Mouse (Mus musculus) heart, postnatal 36 days (tissue): Measurements from ENCODE around the gene Sorbs1. TPM values are rescaled to one million over a fixed set of nuclear protein-coding genes. Genes with fewer than 3 reads are reported as not detected.
A peak's percentile ranks its signal among the peaks of the same experiment; 100 is the strongest.
"Not testable (repeated sequence)": the region's sequence is repeated elsewhere in the genome, so short reads cannot be mapped to it uniquely, and the experiment has no call there.

Experiments used
- DNase-seq, 2 experiments: peaks; one replicate each; pipeline ENCODE4 v3.0.0; 2021 to 2022
- intact Hi-C: fragments of 180-260 bp; cut with DNase I; formaldehyde crosslinking; loops from one replicate; pipeline ENCODE4 v1.15.1; 2025
- total RNA-seq, 2 experiments: library from RNA; stranded (reverse); gene quantifications; 2 replicates each; pipeline ENCODE4 v1.2.3; 2021

Gene Sorbs1
- 100 to 1,000 TPM; 766 to 844 TPM for total RNA-seq

GRCm38 (mm10) chr19:40513632-40514078, at the start of gene Sorbs1:
Gene Sorbs1, minus strand, starts transcription at chr19:40513779.
- DNase-seq = peak; percentile 95
- intact Hi-C loops = loop anchor here (2.0 to 5.0 kb wide), 4 partner anchors 17 to 123 kb away; no protein-coding TSS in a partner anchor

- DNase-seq, intact Hi-C loops: not testable (repeated sequence)
These were observed 47.9 kb upstream of the Sorbs1 start for GRCm38 (mm10) chr19:40561521-40561920.

DNA sequence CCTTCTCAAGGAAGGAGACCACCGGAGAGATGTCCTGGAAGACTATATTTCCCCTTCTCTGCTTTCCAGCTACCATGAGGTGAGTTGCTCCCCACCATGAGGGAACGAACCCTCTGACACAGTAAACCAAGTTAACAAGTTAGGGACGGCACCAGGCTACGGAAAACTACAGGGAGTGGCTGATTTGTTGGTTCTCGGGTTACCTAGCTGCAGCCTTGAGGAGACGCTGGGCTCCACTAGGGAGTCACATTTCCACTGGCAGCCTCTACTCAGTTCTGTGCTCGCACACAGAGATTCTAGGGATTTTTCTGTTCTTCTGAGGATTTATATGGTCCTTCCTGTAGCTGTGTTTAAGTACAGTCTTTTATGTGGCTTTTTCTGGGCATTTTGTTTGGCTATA, 42.5 kb upstream of the Sorbs1 start:
- no peak for DNase-seq
- intact Hi-C loops = no loop called here

- DNase-seq = no peak
- intact Hi-C loops = no loop called here
These were observed 41.6 kb upstream of the Sorbs1 start for GRCm38 (mm10) chr19:40555136-40555535.

GRCm38 (mm10) chr19:40554343-40554742, 40.8 kb upstream of the Sorbs1 start:
- intact Hi-C loops = no loop called here
- DNase-seq = no peak

- DNase-seq = no peak
- intact Hi-C loops = no loop called here
These were observed 40.3 kb upstream of the Sorbs1 start for GRCm38 (mm10) chr19:40553849-40554248.

DNA sequence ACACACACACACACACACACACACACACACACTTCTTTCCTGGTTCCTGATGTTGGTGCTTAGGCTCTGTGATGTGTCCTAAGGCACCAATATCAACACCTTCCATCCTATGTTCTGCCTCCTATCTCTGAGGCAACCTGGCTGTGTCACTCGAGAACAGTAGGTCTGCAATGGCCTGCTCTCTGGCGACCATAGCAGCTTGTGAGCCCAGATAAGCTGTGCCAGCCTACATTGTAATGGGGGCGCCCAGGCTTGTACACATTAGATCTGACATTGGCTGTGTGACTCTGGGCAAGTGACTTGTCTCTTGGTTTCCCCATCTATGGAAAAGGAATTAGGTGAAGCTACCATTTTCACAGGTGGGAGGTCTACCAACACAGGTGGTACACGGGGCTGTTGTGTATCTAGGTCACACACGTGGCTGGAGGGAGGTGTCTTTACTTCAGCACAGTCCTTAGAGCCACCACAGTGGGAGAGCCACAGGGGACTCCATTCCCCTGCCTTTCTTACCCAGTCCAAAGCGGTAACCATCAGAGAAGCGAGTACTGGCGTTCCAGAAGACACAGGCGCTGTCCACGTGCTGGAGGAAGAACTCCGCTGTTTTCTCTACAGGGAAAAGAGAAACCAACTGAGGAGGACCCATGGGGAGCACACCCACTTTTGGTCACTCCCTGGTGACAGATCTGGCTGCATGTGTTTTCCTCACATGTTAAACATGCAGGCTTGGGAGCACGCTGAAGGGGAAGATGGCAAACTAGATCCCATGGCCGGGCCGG, 39.6 kb upstream of the Sorbs1 start:
- DNase-seq = no peak
- intact Hi-C loops = no loop called here

GRCm38 (mm10) chr19:40549516-40550135, 36.0 kb upstream of the Sorbs1 start:
- intact Hi-C loops = loop anchor here (10.0 kb wide), 1 partner anchor 315 kb away; no protein-coding TSS in a partner anchor
- DNase-seq = no peak

DNA sequence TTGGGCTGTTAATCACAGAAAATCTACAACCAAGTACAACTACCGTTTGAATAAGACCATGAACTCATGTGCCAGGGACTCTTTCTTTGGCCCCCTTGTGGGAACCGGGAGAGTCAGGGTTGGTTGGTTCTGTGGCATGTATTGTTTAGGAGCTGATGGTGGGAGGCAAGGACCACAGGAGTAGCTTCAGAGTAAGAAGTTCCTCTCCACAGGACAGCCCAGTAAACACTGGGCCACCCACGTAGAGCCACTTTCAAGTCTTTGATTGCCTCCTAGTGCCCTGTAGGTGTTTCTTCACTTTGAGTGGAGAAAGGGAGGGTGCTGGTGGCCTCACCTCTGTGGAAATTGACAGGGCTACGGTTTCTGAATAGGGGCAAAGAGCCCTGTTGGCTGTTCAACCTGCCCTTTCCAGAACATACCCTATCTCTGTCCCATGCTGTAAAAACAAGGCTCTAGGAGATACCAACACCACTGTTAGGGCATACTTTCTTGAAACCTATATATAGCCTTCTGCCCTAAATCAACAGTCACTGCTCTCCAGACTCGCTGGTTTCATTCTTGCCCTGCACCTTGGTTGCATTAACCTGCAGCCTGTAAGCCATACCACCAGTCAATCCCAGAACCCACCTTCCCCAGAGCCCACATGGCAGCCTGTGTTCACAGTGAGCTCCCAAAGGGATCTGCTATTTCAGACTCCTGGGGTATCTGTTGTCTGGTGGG, 35.4 kb upstream of the Sorbs1 start:
- intact Hi-C loops = loop anchor here (10.0 kb wide), 1 partner anchor 314 kb away; no protein-coding TSS in a partner anchor
- DNase-seq = no peak

GRCm38 (mm10) chr19:40548386-40548785, 34.8 kb upstream of the Sorbs1 start:
- DNase-seq = no peak
- intact Hi-C loops = loop anchor here (10.0 kb wide), 1 partner anchor 314 kb away; no protein-coding TSS in a partner anchor

- intact Hi-C loops = loop anchor here (1.0 to 10.0 kb wide), 4 partner anchors 34 to 310 kb away; no protein-coding TSS in a partner anchor
- peak; percentile 61 to 69 for DNase-seq
These were observed 31.3 kb upstream of the Sorbs1 start for GRCm38 (mm10) chr19:40544856-40545255.

- intact Hi-C loops = loop anchor here (10.0 kb wide), 1 partner anchor 308 kb away; no protein-coding TSS in a partner anchor
- no peak for DNase-seq
These were observed 29.2 kb upstream of the Sorbs1 start for GRCm38 (mm10) chr19:40542776-40543175.

DNA sequence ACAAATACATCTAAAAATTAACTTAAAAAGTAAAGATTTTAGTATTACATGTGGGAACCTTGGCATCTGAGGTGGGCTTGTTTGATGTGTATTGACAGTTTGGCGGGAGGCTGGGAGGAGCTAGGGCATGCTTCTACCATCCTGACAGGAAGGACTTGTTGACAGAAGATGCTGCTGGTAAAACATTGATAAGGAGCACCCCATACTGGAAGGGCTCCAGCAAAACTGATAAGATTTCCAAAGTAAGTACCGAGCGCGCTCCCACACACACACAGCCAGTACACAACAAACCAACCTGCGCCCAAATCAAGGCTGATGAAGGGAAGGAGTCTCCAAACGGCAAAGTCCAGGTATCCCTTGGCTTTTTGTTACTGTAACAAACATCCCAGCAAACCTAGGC, 22.9 kb upstream of the Sorbs1 start:
- intact Hi-C loops = no loop called here
- no peak for DNase-seq

GRCm38 (mm10) chr19:40532525-40532924, 18.9 kb upstream of the Sorbs1 start:
- intact Hi-C loops = no loop called here

DNA sequence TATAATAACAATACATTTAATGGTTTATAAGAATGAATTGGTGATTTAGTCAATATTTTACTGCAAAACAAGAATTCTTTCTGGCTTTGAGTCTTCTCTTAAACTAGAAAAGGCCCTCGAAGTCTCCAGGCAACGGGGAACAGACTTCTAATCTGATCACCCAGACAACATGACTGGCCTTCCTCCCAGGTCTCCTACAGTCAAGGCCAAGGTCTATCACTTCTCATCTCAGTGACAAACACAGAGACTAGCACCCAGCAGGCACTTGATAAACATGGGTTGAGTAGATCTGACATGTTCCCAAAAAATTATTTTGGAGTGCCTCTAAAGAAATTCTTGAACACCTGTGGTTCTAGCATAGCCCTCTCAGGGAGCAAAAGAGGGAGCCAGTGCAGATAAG, 16.7 kb upstream of the Sorbs1 start:
- intact Hi-C loops = no loop called here
- no peak for DNase-seq

More at GRCm38 (mm10) chr19:40532525-40532924, 18.9 kb upstream of the Sorbs1 start:
- DNase-seq = no peak

GRCm38 (mm10) chr19:40528254-40528653, 14.7 kb upstream of the Sorbs1 start:
- intact Hi-C loops = no loop called here

GRCm38 (mm10) chr19:40526367-40527014, 12.9 kb upstream of the Sorbs1 start:
- DNase-seq = no peak
- intact Hi-C loops = no loop called here

More at GRCm38 (mm10) chr19:40528254-40528653, 14.7 kb upstream of the Sorbs1 start:
- no peak for DNase-seq

DNA sequence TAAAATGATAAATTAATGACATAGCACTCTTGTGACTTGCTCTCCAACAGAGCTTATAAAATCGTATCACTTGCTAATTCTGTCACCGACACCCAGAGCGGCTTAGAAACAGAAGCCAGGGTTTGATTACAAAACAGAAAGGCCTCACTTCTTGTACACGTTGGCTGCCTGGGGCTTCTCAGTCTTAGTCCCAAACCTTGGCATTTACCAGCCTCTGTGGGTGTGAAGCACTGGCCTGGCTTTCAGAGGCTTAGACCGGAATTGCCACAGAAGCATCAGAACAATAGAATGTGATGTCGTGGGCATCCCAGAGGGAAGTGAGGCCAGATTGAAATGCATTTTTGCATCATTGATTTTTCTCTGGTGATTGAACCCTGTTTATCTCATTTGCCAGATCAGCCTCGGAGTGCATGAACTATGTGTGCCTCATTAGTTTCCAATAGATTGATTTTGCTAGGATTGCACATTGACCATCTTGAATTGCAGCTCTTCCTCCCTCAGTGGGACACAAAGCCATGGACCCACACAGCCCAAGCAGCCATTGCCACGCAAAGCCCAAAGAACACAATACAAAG, 9.9 kb upstream of the Sorbs1 start:
- intact Hi-C loops = loop anchor here (2.0 kb wide), 1 partner anchor 15 kb away; no protein-coding TSS in a partner anchor
- no peak for DNase-seq

- no peak for DNase-seq
These were observed 6.8 kb upstream of the Sorbs1 start for GRCm38 (mm10) chr19:40520403-40520802.

DNA sequence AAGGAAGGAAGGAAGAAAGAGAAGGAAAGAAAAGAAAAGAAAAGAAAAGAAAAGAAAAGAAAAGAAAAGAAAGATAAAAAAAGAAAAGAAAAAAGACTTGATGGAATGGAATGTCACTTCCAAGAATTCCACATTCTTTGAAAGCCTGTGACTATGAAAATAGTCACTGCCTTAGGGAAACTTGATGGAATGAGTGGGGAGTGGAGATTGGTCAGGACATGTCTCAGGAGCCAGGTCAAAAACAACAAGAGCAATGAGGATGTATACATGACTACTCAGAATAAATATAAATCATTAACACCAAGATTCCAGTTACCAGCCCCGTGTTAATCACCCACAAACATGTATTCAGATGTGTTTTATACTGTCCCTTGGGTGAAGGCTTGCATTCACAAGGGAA, 5.1 kb upstream of the Sorbs1 start:
- DNase-seq = no peak
- intact Hi-C loops = no loop called here

More at GRCm38 (mm10) chr19:40520403-40520802, 6.8 kb upstream of the Sorbs1 start:
- intact Hi-C loops = no loop called here
